Mouse (Mus musculus) ES-E14 (cell line): Measurements from ENCODE around the gene Psme4. TPM values are rescaled to one million over a fixed set of nuclear protein-coding genes. Genes with fewer than 3 reads are reported as not detected.

Experiments used
- DNase-seq: peaks from one replicate; pipeline ENCODE4 v3.0.0-alpha.2; 2013; ENCODE audit warnings: low read depth, low spot score
- H3K27ac ChIP-seq: 2 replicates; pipeline ENCODE4 v1.5.1; 2012; ENCODE audit warnings: low read depth, mild to moderate bottlenecking, low read length, moderate library complexity, mixed read lengths; ENCODE audit not compliant: poor library complexity, insufficient read depth, severe bottlenecking
- H3K36me3 ChIP-seq: 2 replicates; pipeline ENCODE4 v1.6.1; 2012; ENCODE audit warnings: mild to moderate bottlenecking, low read length, moderate library complexity, mixed read lengths; ENCODE audit not compliant: control insufficient read depth, poor library complexity, insufficient read depth, severe bottlenecking
- H3K4me1 ChIP-seq, 2 experiments: fragments of 150-350 bp in 1 of 2; sonication (generic) in 1 of 2; 2 replicates each; pipeline ENCODE4 v1.6.1; 2012; ENCODE audit warnings: low read length in 2 of 2, mild to moderate bottlenecking in 1 of 2, mixed read lengths in 1 of 2; ENCODE audit not compliant: control insufficient read depth in 2 of 2, insufficient read depth in 2 of 2, poor library complexity in 1 of 2
- H3K4me3 ChIP-seq, 2 experiments: fragments of 150-350 bp in 1 of 2; sonication (generic) in 1 of 2; 2 replicates each; pipeline ENCODE4 v1.5.1; 2012; ENCODE audit warnings: low read length in 2 of 2, low read depth in 1 of 2, mild to moderate bottlenecking in 1 of 2, mixed read lengths in 1 of 2; ENCODE audit not compliant: insufficient read depth in 1 of 2, poor library complexity in 1 of 2, severe bottlenecking in 1 of 2
- H3K9ac ChIP-seq: 2 replicates; pipeline ENCODE4 v1.6.1; 2012; ENCODE audit warnings: low read depth, mild to moderate bottlenecking, low read length, mixed read lengths; ENCODE audit not compliant: poor library complexity, insufficient read depth, severe bottlenecking
- H3K9me3 ChIP-seq: fragments of 150-350 bp; sonication (generic); 2 replicates; pipeline ENCODE4 v1.6.1; 2012; ENCODE audit warnings: low read depth, mild to moderate bottlenecking, low read length; ENCODE audit not compliant: control insufficient read depth, insufficient read depth
- CHD2 ChIP-seq: IDR thresholded peaks from 2 replicates; pipeline ENCODE4 v1.6.1; 2014; ENCODE audit warnings: mild to moderate bottlenecking, low read depth, low read length, inconsistent platforms
- HCFC1 ChIP-seq: IDR thresholded peaks from 2 replicates; pipeline ENCODE4 v1.6.1; 2012; ENCODE audit warnings: low read length, inconsistent platforms, borderline replicate concordance; ENCODE audit not compliant: insufficient read depth
- MAFK ChIP-seq: IDR thresholded peaks from 2 replicates; pipeline ENCODE4 v1.6.1; 2014; ENCODE audit warnings: mild to moderate bottlenecking, low read depth, low read length, inconsistent platforms; ENCODE audit not compliant: insufficient read depth
- ZC3H11A ChIP-seq: IDR thresholded peaks from 2 replicates; pipeline ENCODE4 v1.6.1; 2012; ENCODE audit warnings: low read depth, mild to moderate bottlenecking, inconsistent platforms, low read length, borderline replicate concordance
- ZNF384 ChIP-seq: IDR thresholded peaks from 2 replicates; pipeline ENCODE4 v1.6.1; 2012; ENCODE audit warnings: low read depth, low read length, inconsistent platforms
- in situ Hi-C, 2 experiments: fragments of 600-800 bp; cut with MboI; formaldehyde crosslinking; loops; one replicate each; pipeline ENCODE4 v1.15.1; 2025; ENCODE audit warnings: low sequenced_read_pairs in 2 of 2, inconsistent platforms in 1 of 2; ENCODE audit not compliant: unreplicated experiment in 2 of 2
- total RNA-seq: library from RNA; depleted of rRNA; stranded (reverse); fragments of 300-350 nt; gene quantifications from 2 replicates; pipeline ENCODE4 v1.2.3, GENCODE M21; 2012

Psme4 gene
- total RNA-seq, 1 experiment: 91.2 TPM

DNA sequence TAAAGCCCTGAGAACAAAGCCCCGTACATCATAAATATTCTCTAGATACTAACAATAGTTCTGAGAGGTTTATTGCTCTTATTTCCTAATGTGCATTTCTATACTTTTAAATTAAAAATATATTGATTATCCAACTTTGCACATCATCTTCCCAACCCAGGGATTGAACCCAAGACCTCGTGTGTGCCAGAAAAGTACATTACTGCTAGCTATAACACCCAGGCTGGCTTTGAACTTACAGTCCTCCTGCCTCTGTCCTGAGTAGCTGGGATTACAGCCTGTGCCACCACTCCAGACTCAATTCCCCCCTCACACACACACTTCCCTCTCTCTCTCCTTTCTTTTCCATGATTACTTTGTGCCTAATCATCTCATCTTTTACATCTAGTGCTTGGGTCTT is 116.6 kb downstream of the Psme4 start:
- in situ Hi-C loops: no loop called here
- Histone ChIP-seq H3K9ac (no peak overlapping the region), H3K4me1 (peaks cover 0 to 3% of the 10 kb centered on the region in 2 experiments; a peak in 2 of 4 replicates), H3K27ac (no peak overlapping the region), H3K4me3 (no peak overlapping the region), H3K36me3 (no peaks in the 10 kb centered on the region), H3K9me3 (no peaks in the 10 kb centered on the region)
- no peak for DNase-seq
- TF ChIP-seq ZNF384 (no peak), HCFC1 (no peak), ZC3H11A (no peak), CHD2 (no peak), MAFK (no peak)

DNA sequence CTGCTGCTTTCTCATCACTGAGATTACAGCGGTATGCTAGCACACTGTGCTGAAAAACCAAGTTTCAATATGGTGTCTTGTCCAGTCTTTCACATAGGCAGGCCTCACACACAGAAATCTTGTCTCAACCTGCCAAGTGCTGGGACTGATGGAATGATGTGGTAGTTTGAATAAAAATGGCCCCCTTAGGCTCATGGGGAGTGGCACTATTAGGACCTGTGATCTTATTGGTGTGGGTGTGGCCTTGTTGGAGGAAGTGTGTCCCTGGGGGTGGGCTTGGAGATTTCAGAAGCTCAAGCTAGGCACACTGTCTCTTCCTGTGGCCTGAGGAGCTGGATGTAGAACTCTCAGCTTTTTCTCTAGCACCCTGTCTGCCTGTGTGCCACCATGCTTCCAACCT is 124.7 kb downstream of the Psme4 start:
- no peak overlapping the region for H3K27ac ChIP-seq
- no peak for TF ChIP-seq MAFK
- no peak for TF ChIP-seq CHD2
- no peak for TF ChIP-seq HCFC1
- no peak for TF ChIP-seq ZC3H11A
- no peak for TF ChIP-seq ZNF384
- DNase-seq: peak; percentile 4
- no peak overlapping the region for H3K9ac ChIP-seq
- in situ Hi-C loops: no loop called here
- no peak overlapping the region for H3K4me3 ChIP-seq
- H3K9me3 ChIP-seq: no peaks in the 10 kb centered on the region
- no peaks in the 10 kb centered on the region for H3K4me1 ChIP-seq
- no peaks in the 10 kb centered on the region for H3K36me3 ChIP-seq

DNA sequence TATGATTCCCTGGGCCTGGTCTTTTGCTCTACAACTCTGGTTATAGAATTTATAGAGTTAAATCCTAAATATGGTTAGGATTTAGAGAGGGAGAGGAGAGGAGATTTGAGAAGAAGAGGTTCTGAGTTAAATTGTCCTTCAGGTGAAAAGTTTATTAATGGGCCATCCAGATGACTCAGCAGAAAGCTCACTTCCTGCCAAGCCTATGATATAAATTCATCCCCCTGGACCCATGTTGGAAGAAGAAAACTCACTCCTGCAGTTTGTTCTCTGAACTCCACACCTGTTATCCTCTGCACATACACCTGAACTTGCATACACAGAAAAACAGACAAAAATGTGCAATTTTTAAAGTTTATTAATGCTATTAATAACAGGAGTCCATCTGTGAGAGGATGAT is 127.8 kb downstream of the Psme4 start:
- in situ Hi-C loops: no loop called here
- TF ChIP-seq MAFK (0 out of 2 replicates have a peak, but pooled peaks have one; percentile 5), ZNF384 (no peak)
- no peaks in the 10 kb centered on the region for H3K36me3 ChIP-seq
- no peak overlapping the region for H3K9ac ChIP-seq
- H3K9me3 ChIP-seq: no peaks in the 10 kb centered on the region
- H3K27ac ChIP-seq: no peak overlapping the region
- no peak overlapping the region for H3K4me3 ChIP-seq
- DNase-seq: no peak
- H3K4me1 ChIP-seq: no peaks in the 10 kb centered on the region

DNA sequence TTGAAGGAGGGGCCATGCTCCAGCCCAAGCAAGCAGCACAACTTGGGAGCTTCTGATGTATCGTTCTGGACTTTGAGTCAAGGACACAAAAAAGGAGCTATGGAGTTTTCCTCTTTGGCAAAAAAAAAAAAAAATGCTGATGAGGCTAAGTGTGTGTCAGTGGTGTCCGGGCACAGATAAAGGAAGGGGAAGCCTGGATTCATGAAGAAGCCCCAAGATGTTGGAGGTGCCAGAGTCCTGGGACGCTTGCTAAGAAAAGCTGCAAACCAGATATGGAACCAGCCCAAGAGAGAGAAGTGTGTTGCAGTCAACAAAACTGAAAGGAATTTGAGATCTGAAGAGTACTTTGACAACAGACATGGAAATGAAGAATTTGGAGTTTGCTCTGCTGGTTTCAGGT is 140.8 kb downstream of the Psme4 start:
- H3K9me3 ChIP-seq: no peaks in the 10 kb centered on the region
- H3K9ac ChIP-seq: no peak overlapping the region
- in situ Hi-C loops: no loop called here
- H3K36me3 ChIP-seq: no peaks in the 10 kb centered on the region
- TF ChIP-seq MAFK (no peak), HCFC1 (no peak), ZC3H11A (no peak), ZNF384 (no peak), CHD2 (no peak)
- no peak overlapping the region for H3K4me3 ChIP-seq
- H3K4me1 ChIP-seq: no peaks in the 10 kb centered on the region
- H3K27ac ChIP-seq: no peak overlapping the region
- DNase-seq: no peak

DNA sequence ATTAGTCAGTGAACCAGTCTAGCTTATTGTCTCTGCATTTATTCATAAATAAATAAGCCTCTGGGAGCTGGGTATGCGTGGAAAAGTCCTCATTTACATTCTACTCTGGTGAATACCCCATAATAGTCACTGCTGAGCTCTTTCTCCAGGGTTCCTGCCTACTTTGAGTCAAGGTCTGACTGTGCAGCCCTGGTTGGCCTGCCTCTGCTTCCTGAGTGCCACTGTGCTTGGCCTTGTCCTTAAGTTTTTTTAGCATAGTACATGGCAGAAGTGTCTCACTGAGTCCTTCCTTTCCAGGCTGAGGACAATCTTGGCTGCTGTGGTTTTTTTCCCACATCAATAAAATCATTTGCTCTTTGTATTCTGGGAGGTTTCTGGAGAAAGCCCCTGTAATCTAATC is 149.1 kb downstream of the Psme4 start:
- H3K4me3 ChIP-seq: no peak overlapping the region
- TF ChIP-seq ZC3H11A (no peak), HCFC1 (no peak), CHD2 (no peak), MAFK (no peak), ZNF384 (no peak)
- H3K27ac ChIP-seq: no peak overlapping the region
- DNase-seq: no peak
- H3K4me1 ChIP-seq: no peaks in the 10 kb centered on the region
- in situ Hi-C loops: no loop called here
- H3K36me3 ChIP-seq: peaks cover 3% of the 10 kb centered on the region; the same call in 1 of the 2 replicates
- H3K9me3 ChIP-seq: no peaks in the 10 kb centered on the region
- no peak overlapping the region for H3K9ac ChIP-seq
